Comparison of ENCODE assay signal across 29 mouse cellular contexts in genomic region chr2:33646283-33646550, GRCm38 (mm10). TPM values are rescaled to one million over a fixed set of nuclear protein-coding genes. Genes with fewer than 3 reads are reported as not detected.
DNase-seq lines count a peak whose midpoint lies in the region; ATAC-seq and TF ChIP-seq lines count a peak whose summit lies in the region.
"Had no signal": no experiment of that assay in that cellular context is flagged by ENCODE, and none has a peak within 500 bp of the region (broad histone marks: within the 10 kb centered on the region; RNA-seq: fewer than 3 reads in every experiment).

No protein-coding gene starts in this region.

- peaks cover 84% of the 10 kb centered on the region for H3K4me1 ChIP-seq in midbrain, embryonic 10.5 days
- peaks cover 4% of the 10 kb centered on the region; the same call in 1 of the 2 replicates for H3K4me1 ChIP-seq in midbrain, embryonic 15.5 days
- no peaks in the 10 kb centered on the region for H3K4me1 ChIP-seq in hindbrain, embryonic 14.5 days (replicated peaks; ENCODE audit: control insufficient read depth, insufficient read depth, low read length)
- peaks cover 69% of the 10 kb centered on the region for H3K4me1 ChIP-seq in limb, embryonic 12.5 days (replicated peaks)
- peaks cover 30% of the 10 kb centered on the region for H3K4me1 ChIP-seq in neural tube, embryonic 13.5 days (replicated peaks)
- H3K4me1 ChIP-seq in lung, adult 2 months (ENCODE audit: control insufficient read depth, insufficient read depth, low read length) = no peaks in the 10 kb centered on the region
- no peaks in the 10 kb centered on the region for H3K4me1 ChIP-seq in stomach, postnatal 0 days (replicated peaks; ENCODE audit: control insufficient read depth, insufficient read depth)
- H3K4me1 ChIP-seq: liver, embryonic 12.5 days had no signal

- H3K27ac ChIP-seq in midbrain, embryonic 10.5 days (replicated peaks) = no peak overlapping the region
- H3K27ac ChIP-seq in midbrain, embryonic 15.5 days = no peak overlapping the region
- no peak overlapping the region for H3K27ac ChIP-seq in hindbrain, embryonic 14.5 days
- peak overlapping the region; percentile 93 for H3K27ac ChIP-seq in limb, embryonic 12.5 days
- H3K27ac ChIP-seq in neural tube, embryonic 13.5 days (replicated peaks) = no peak overlapping the region
- H3K27ac ChIP-seq in stomach, postnatal 0 days (replicated peaks) = no peak overlapping the region
- H3K27ac ChIP-seq: forebrain, embryonic 13.5 days; heart, embryonic 10.5 days; intestine, embryonic 15.5 days; liver, embryonic 12.5 days had no signal

- ATAC-seq in midbrain, embryonic 15.5 days (replicated peaks) = no peak
- ATAC-seq in hindbrain, embryonic 14.5 days (ENCODE audit: low FRiP score) = no peak
- no peak for ATAC-seq in limb, embryonic 12.5 days (ENCODE audit: insufficient number of reproducible peaks, insufficient read depth, low FRiP score, low TSS enrichment, low read depth)
- ATAC-seq in neural tube, embryonic 13.5 days (ENCODE audit: low read depth) = no peak
- no peak for ATAC-seq in stomach, postnatal 0 days (ENCODE audit: low FRiP score, low TSS enrichment)
- ATAC-seq: CD4-positive, CD25-positive, alpha-beta regulatory T cell, adult 4 months; forebrain, embryonic 13.5 days; intestine, embryonic 15.5 days; liver, embryonic 12.5 days had no signal

- peak overlapping the region; percentile 55 for H3K4me3 ChIP-seq in midbrain, embryonic 10.5 days
- H3K4me3 ChIP-seq in midbrain, embryonic 15.5 days = no peak overlapping the region
- H3K4me3 ChIP-seq in hindbrain, embryonic 14.5 days (replicated peaks; ENCODE audit: low read length) = peak overlapping the region; percentile 30; the same call in 1 of the 2 replicates
- H3K4me3 ChIP-seq in limb, embryonic 12.5 days (replicated peaks) = peak overlapping the region; percentile 72
- H3K4me3 ChIP-seq in neural tube, embryonic 13.5 days = peak overlapping the region; percentile 53
- no peak overlapping the region for H3K4me3 ChIP-seq in lung, adult 2 months (replicated peaks; ENCODE audit: extremely low read depth, low read depth, low read length)
- no peak overlapping the region for H3K4me3 ChIP-seq in stomach, postnatal 0 days (ENCODE audit: low read depth, low read length)
- H3K4me3 ChIP-seq: forebrain, embryonic 13.5 days; heart, embryonic 10.5 days; intestine, embryonic 15.5 days; liver, embryonic 12.5 days; megakaryocyte, embryonic 14.5 days; myocyte had no signal

- H3K36me3 ChIP-seq in midbrain, embryonic 10.5 days = 0 out of 2 replicates have a peak, but pooled peaks cover 4% of the 10 kb centered on the region
- H3K36me3 ChIP-seq in midbrain, embryonic 15.5 days (replicated peaks) = no peaks in the 10 kb centered on the region
- no peaks in the 10 kb centered on the region for H3K36me3 ChIP-seq in hindbrain, embryonic 14.5 days (replicated peaks; ENCODE audit: control insufficient read depth, insufficient read depth)
- H3K36me3 ChIP-seq in limb, embryonic 12.5 days = peaks cover 11% of the 10 kb centered on the region; the same call in 1 of the 2 replicates
- no peaks in the 10 kb centered on the region for H3K36me3 ChIP-seq in neural tube, embryonic 13.5 days
- H3K36me3 ChIP-seq in stomach, postnatal 0 days (ENCODE audit: control insufficient read depth, insufficient read depth, low read length) = no peaks in the 10 kb centered on the region
- H3K36me3 ChIP-seq: heart, embryonic 10.5 days; intestine, embryonic 15.5 days; liver, embryonic 12.5 days had no signal

- peaks cover 98% of the 10 kb centered on the region for H3K27me3 ChIP-seq in midbrain, embryonic 10.5 days (ENCODE audit: low read depth, poor library complexity, severe bottlenecking)
- peaks cover 85% of the 10 kb centered on the region for H3K27me3 ChIP-seq in midbrain, embryonic 15.5 days (replicated peaks)
- peaks cover 78% of the 10 kb centered on the region for H3K27me3 ChIP-seq in hindbrain, embryonic 14.5 days (ENCODE audit: control insufficient read depth, insufficient read depth, low read length)
- peaks cover 62% of the 10 kb centered on the region for H3K27me3 ChIP-seq in limb, embryonic 12.5 days
- H3K27me3 ChIP-seq in neural tube, embryonic 13.5 days = peaks cover 92% of the 10 kb centered on the region
- peaks cover 38% of the 10 kb centered on the region for H3K27me3 ChIP-seq in stomach, postnatal 0 days (ENCODE audit: control insufficient read depth, insufficient read depth, low read length)

- no peak for TF ChIP-seq POLR2A in lung, adult 2 months (IDR thresholded peaks at IDR 0.05; ENCODE audit: borderline replicate concordance, extremely low read depth, low read depth, low read length)

- no peak overlapping the region for H3K9ac ChIP-seq in midbrain, embryonic 15.5 days
- H3K9ac ChIP-seq in hindbrain, embryonic 14.5 days = peak overlapping the region; percentile 35; the same call in 1 of the 2 replicates
- H3K9ac ChIP-seq in limb, embryonic 12.5 days (replicated peaks) = peak overlapping the region; percentile 99
- H3K9ac ChIP-seq in neural tube, embryonic 13.5 days = peak overlapping the region; percentile 78
- H3K9ac ChIP-seq in stomach, postnatal 0 days (ENCODE audit: low read length) = no peak overlapping the region
- H3K9ac ChIP-seq: forebrain, embryonic 13.5 days; intestine, embryonic 15.5 days; liver, embryonic 12.5 days had no signal

- no peak overlapping the region for H3K4me2 ChIP-seq in midbrain, embryonic 15.5 days
- peak overlapping the region; percentile 52 for H3K4me2 ChIP-seq in hindbrain, embryonic 14.5 days (replicated peaks)
- peak overlapping the region; percentile 74 for H3K4me2 ChIP-seq in limb, embryonic 12.5 days
- H3K4me2 ChIP-seq in neural tube, embryonic 13.5 days = peak overlapping the region; percentile 62
- no peak overlapping the region for H3K4me2 ChIP-seq in stomach, postnatal 0 days (replicated peaks; ENCODE audit: low read depth)
- H3K4me2 ChIP-seq: forebrain, embryonic 13.5 days; intestine, embryonic 15.5 days; liver, embryonic 12.5 days had no signal

- TF ChIP-seq EP300 in stomach, postnatal 0 days (optimal IDR thresholded peaks at IDR 0.05) = no peak

- no peak for DNase-seq in midbrain, embryonic 10.5 days (ENCODE audit: low spot score)
- DNase-seq in hindbrain, embryonic 14.5 days (ENCODE audit: low spot score) = no peak
- DNase-seq in lung, adult 2 months = no peak
- DNase-seq in layer of hippocampus, adult 9-11 months = no peak
- no peak for DNase-seq in stomach, postnatal 0 days (ENCODE audit: low spot score)
- DNase-seq: adrenal gland, postnatal 14 days; cerebellum, adult 2 months; cerebellum, postnatal 25 days; embryo, embryonic 11 days; heart, postnatal 4 days; kidney, adult 8-10 months; kidney, postnatal 36 days; lung, adult 18-20 months; lung, postnatal 36 days; retina, postnatal 1 day; right cerebral cortex, postnatal 25 days; spleen, adult 18-20 months; thymus, postnatal 14 days had no signal

- 9% methylated on average over 3 of the region's 3 CpGs for WGBS in midbrain, embryonic 10.5 days
- 2% methylated on average over 3 of the region's 3 CpGs for WGBS in midbrain, embryonic 15.5 days
- 2% methylated on average over 3 of the region's 3 CpGs for WGBS in hindbrain, embryonic 14.5 days
- 0% methylated on average over 3 of the region's 3 CpGs for WGBS in limb, embryonic 12.5 days
- 1% methylated on average over 3 of the region's 3 CpGs for WGBS in neural tube, embryonic 13.5 days
- WGBS in lung, adult 2 months = 8% methylated on average over 3 of the region's 3 CpGs
- WGBS in stomach, postnatal 0 days = 9% methylated on average over 3 of the region's 3 CpGs

- no peaks in the 10 kb centered on the region for H3K9me3 ChIP-seq in midbrain, embryonic 10.5 days (replicated peaks)
- H3K9me3 ChIP-seq in midbrain, embryonic 15.5 days = no peaks in the 10 kb centered on the region
- H3K9me3 ChIP-seq in hindbrain, embryonic 14.5 days (ENCODE audit: control insufficient read depth, low read length) = no peaks in the 10 kb centered on the region
- no peaks in the 10 kb centered on the region for H3K9me3 ChIP-seq in limb, embryonic 12.5 days
- H3K9me3 ChIP-seq in neural tube, embryonic 13.5 days = no peaks in the 10 kb centered on the region
- H3K9me3 ChIP-seq in stomach, postnatal 0 days (ENCODE audit: control insufficient read depth, low read length) = no peaks in the 10 kb centered on the region
- H3K9me3 ChIP-seq: forebrain, embryonic 13.5 days; heart, embryonic 10.5 days; intestine, embryonic 15.5 days; liver, embryonic 12.5 days had no signal

- no peak for TF ChIP-seq CTCF in lung, adult 2 months (IDR thresholded peaks at IDR 0.05; ENCODE audit: insufficient read depth, low read length)
- no peak for TF ChIP-seq CTCF in stomach, postnatal 0 days (IDR thresholded peaks at IDR 0.05; ENCODE audit: low read depth)

RNA-seq across cellular contexts. Expression of gene Lmx1b, which starts 5.9 kb away (rescaled TPM):
- 2.7 and 3.1 TPM in 2 replicates for polyA plus RNA-seq in midbrain, embryonic 10.5 days (2016; fragmentation: Nextera tagmentation; extraction: Ambion mirVana)
- polyA plus RNA-seq in midbrain, embryonic 15.5 days (2015; fragmentation: Nextera tagmentation; extraction: Ambion mirVana) = 1.5 and 1.7 TPM in 2 replicates
- polyA plus RNA-seq in hindbrain, embryonic 14.5 days (2014; fragmentation: Nextera tagmentation; extraction: Ambion mirVana) = 6.7 and 8.7 TPM in 2 replicates
- 8.6 and 9.9 TPM in 2 replicates for polyA plus RNA-seq in limb, embryonic 12.5 days (2016; fragmentation: Nextera tagmentation; extraction: Ambion mirVana)
- polyA plus RNA-seq in neural tube, embryonic 13.5 days (2015; fragmentation: Nextera tagmentation; extraction: Ambion mirVana) = 9.1 and 11.1 TPM in 2 replicates
- polyA plus RNA-seq in lung, adult 2 months (2012; rRNA removed) = 0.16 and 0.31 TPM in 2 replicates
- 0.07 TPM in 1 of 2 replicates, not detected in the other for polyA plus RNA-seq in stomach, postnatal 0 days (2015; fragmentation: Nextera tagmentation; extraction: Ambion mirVana)
- polyA plus RNA-seq: CD4-positive, CD25-positive, alpha-beta regulatory T cell, adult 4 months; heart, embryonic 16.5 days; liver, embryonic 12.5 days; myocyte had no signal

Comparison
In these comparisons a context has a peak if more than half of its experiments do, and no peak if none do; other contexts are left out.
1. H3K4me3 ChIP-seq: peak in midbrain, embryonic 10.5 days (single experiment), hindbrain, embryonic 14.5 days (single experiment), limb, embryonic 12.5 days (single experiment) and neural tube, embryonic 13.5 days (single experiment); none in midbrain, embryonic 15.5 days (single experiment), lung, adult 2 months (single experiment) and stomach, postnatal 0 days (single experiment).
2. H3K4me2 ChIP-seq: peak in hindbrain, embryonic 14.5 days (single experiment), limb, embryonic 12.5 days (single experiment) and neural tube, embryonic 13.5 days (single experiment); none in midbrain, embryonic 15.5 days (single experiment) and stomach, postnatal 0 days (single experiment).
3. H3K9ac ChIP-seq: peak in hindbrain, embryonic 14.5 days (single experiment), limb, embryonic 12.5 days (single experiment) and neural tube, embryonic 13.5 days (single experiment); none in midbrain, embryonic 15.5 days (single experiment) and stomach, postnatal 0 days (single experiment).